Mouse (Mus musculus) ES-Bruce4 (cell line): ENCODE measurements around the gene Plxna4. TPM values are rescaled to one million over a fixed set of nuclear protein-coding genes. Genes with fewer than 3 reads are reported as not detected.

Source experiments
- H3K27ac ChIP-seq: 2 replicates; pipeline ENCODE4 v1.5.1; 2012; ENCODE audit warnings: low read length, inconsistent platforms; ENCODE audit not compliant: insufficient read depth
- H3K27me3 ChIP-seq: 2 replicates; pipeline ENCODE4 v1.6.1; 2012; ENCODE audit warnings: mild to moderate bottlenecking, low read length, inconsistent platforms; ENCODE audit not compliant: control insufficient read depth, poor library complexity, insufficient read depth, severe bottlenecking
- H3K36me3 ChIP-seq: 2 replicates; pipeline ENCODE4 v1.6.1; 2012; ENCODE audit warnings: inconsistent platforms, mild to moderate bottlenecking, low read length, moderate library complexity; ENCODE audit not compliant: control insufficient read depth, poor library complexity, insufficient read depth, severe bottlenecking
- H3K4me1 ChIP-seq: one replicate; pipeline ENCODE4 v1.8.1; 2011; ENCODE audit warnings: low read length; ENCODE audit not compliant: control insufficient read depth, insufficient read depth
- H3K4me3 ChIP-seq: 2 replicates; pipeline ENCODE4 v1.5.1; 2011; ENCODE audit warnings: low read depth, mild to moderate bottlenecking, low read length
- H3K9ac ChIP-seq: 2 replicates; pipeline ENCODE4 v1.6.1; 2012; ENCODE audit warnings: low read depth, mild to moderate bottlenecking, inconsistent platforms; ENCODE audit not compliant: poor library complexity, severe bottlenecking
- H3K9me3 ChIP-seq: replicated peaks from 2 replicates; pipeline ENCODE4 v1.6.1; 2012; ENCODE audit warnings: mild to moderate bottlenecking, low read length, inconsistent platforms; ENCODE audit not compliant: control insufficient read depth, poor library complexity, insufficient read depth, severe bottlenecking
- CTCF ChIP-seq: IDR thresholded peaks from one replicate; pipeline ENCODE4 v1.8.1; 2011; ENCODE audit warnings: low read depth, low read length
- EP300 ChIP-seq: IDR thresholded peaks from 2 replicates; pipeline ENCODE4 v1.6.1; 2011; ENCODE audit warnings: low read depth, low read length; ENCODE audit not compliant: insufficient read depth
- POLR2A ChIP-seq: IDR thresholded peaks from one replicate; pipeline ENCODE4 v1.8.1; 2011; ENCODE audit warnings: low read length; ENCODE audit not compliant: insufficient read depth
- polyA plus RNA-seq: library from polyadenylated mRNA; stranded (reverse); fragments of >200 nt; gene quantifications from 2 replicates; pipeline ENCODE4 v1.2.4, GENCODE M21; 2011; ENCODE audit warnings: low read depth; ENCODE audit not compliant: missing spikeins, insufficient read depth, insufficient read length

Gene Plxna4
- polyA plus RNA-seq, 1 experiment: 0.33 TPM

DNA sequence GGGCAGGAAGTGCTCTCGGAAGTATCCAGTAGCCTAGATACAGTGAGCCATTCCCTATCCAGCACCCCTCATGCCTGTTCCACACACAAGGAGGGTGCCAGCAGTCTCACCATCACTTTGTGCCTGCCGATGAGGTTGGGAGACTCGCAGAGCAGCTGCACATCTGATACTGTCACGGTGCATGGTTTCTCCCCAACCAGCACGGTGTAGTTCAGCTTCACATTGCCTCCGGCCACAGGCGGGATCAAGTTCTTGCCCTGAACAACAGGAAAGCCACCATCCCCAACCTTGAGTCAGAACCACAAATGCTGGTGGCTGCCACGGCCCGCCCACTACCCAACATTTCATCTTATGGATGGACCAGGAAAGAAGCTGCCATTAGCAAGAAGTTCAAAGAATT is 391.1 kb downstream of the Plxna4 start:
- no peak overlapping the region for H3K4me3 ChIP-seq
- H3K9ac ChIP-seq: no peak overlapping the region
- H3K9me3 ChIP-seq: no peaks in the 10 kb centered on the region
- H3K27me3 ChIP-seq: no peaks in the 10 kb centered on the region
- H3K27ac ChIP-seq: no peak overlapping the region
- H3K4me1 ChIP-seq: peaks cover under 1% of the 10 kb centered on the region
- no peaks in the 10 kb centered on the region for H3K36me3 ChIP-seq
- no peak for TF ChIP-seq CTCF
- no peak for TF ChIP-seq POLR2A
- TF ChIP-seq EP300: no peak

DNA sequence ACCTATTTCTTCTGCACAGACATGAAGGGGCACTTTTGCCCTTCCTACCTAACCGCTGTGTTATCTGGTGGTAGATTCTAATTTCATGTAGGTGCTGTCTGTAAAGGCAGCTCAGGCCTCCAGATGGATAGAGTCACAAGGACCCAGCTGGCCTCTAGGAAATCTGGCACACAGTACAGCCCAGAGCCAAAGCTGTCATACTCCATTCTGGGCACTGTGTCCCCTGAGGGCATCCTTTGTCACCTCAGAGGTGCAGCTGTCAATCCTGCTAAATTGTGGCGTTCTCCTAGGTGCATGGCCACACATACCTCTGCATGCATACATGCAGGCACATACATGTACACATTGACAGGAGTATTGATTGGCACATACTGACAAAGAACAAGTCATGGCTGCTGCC is 394.9 kb downstream of the Plxna4 start:
- Histone ChIP-seq H3K9ac (no peak overlapping the region), H3K36me3 (no peaks in the 10 kb centered on the region), H3K4me1 (no peaks in the 10 kb centered on the region), H3K27me3 (no peaks in the 10 kb centered on the region), H3K27ac (no peak overlapping the region), H3K4me3 (no peak overlapping the region), H3K9me3 (no peaks in the 10 kb centered on the region)
- TF ChIP-seq CTCF (no peak), EP300 (no peak), POLR2A (no peak)

DNA sequence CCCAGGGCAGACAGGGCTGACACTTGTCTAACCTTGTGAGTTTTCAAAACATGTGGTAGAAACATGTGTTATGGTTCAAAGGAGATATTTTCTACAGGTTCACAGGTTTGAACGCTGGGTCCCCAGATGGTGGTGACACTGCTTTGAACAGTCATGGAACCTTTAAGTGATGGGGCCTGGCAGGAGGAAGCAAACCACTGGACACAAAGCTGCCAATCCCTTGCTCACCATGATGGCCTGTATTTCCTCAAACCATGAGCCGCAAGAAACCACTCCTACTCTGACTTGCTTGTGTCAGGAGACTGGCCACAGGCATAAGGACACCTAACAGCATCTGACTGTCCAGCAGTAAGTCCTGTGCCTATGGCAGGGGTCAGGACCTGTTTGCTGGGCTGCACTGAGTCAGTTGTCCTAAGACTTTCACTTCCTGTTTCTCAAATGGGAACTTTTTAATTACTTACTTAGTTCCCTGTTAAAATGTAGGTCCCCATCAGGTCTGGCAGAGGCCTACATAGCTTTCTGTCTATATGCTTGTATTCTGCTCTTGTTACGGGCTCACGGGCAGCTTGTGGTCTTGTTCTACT is 403.5 kb downstream of the Plxna4 start:
- TF ChIP-seq EP300 (no peak), POLR2A (no peak), CTCF (no peak)
- Histone ChIP-seq H3K4me3 (no peak overlapping the region), H3K4me1 (no peaks in the 10 kb centered on the region), H3K9me3 (no peaks in the 10 kb centered on the region), H3K36me3 (no peaks in the 10 kb centered on the region), H3K27me3 (no peaks in the 10 kb centered on the region), H3K9ac (no peak overlapping the region), H3K27ac (no peak overlapping the region)

DNA sequence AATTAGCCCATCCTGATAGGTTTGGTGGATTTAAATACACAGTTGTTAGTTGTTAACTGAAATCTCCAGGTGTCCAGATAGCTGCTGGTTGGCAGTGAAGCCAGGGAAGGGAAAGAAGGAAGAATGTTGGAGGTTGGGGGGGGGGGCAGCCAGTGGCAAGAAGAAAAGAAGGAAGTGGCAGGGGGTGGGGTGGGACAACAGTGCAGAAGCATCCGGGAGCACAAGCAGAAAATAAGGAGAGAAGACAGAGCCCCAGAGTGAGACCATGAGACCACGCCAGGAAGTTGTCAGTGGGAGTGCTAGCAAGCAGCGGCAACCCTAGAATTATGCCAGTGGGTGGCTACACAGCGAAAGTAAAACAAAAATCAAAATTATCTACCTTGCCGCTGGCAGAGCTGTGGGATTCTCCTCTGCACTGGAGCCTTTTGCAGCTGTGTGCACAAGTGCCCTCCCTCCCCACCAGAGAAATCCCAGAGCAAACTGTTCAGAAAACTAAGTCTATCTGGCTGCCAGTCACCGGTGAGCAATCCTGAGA is 404.3 kb downstream of the Plxna4 start:
- no peaks in the 10 kb centered on the region for H3K36me3 ChIP-seq
- no peak overlapping the region for H3K9ac ChIP-seq
- no peaks in the 10 kb centered on the region for H3K27me3 ChIP-seq
- no peak overlapping the region for H3K4me3 ChIP-seq
- no peak for TF ChIP-seq POLR2A
- TF ChIP-seq CTCF: no peak
- TF ChIP-seq EP300: no peak
- H3K27ac ChIP-seq: no peak overlapping the region
- H3K9me3 ChIP-seq: no peaks in the 10 kb centered on the region
- no peaks in the 10 kb centered on the region for H3K4me1 ChIP-seq

DNA sequence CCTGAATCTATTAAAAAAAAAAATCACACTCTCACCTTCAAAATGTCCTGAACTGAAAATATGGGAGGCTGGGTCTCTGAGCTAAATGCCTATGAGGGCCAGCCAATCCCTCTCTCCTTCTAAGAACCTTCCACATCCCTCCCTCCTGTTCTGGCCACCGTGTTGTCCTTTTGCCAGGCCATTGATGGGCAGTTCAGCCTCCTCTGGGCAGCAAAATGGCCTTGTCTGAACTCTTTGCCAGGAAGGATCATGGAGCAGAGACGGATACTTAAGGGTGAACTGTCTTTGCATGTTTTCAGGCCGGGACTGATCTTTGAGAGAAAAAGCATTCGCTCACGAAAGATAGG is 408.0 kb downstream of the Plxna4 start:
- no peaks in the 10 kb centered on the region for H3K9me3 ChIP-seq
- no peaks in the 10 kb centered on the region for H3K27me3 ChIP-seq
- H3K36me3 ChIP-seq: no peaks in the 10 kb centered on the region
- TF ChIP-seq POLR2A: no peak
- TF ChIP-seq EP300: no peak
- no peak for TF ChIP-seq CTCF
- H3K9ac ChIP-seq: no peak overlapping the region
- H3K4me1 ChIP-seq: no peaks in the 10 kb centered on the region
- H3K27ac ChIP-seq: no peak overlapping the region
- no peak overlapping the region for H3K4me3 ChIP-seq

DNA sequence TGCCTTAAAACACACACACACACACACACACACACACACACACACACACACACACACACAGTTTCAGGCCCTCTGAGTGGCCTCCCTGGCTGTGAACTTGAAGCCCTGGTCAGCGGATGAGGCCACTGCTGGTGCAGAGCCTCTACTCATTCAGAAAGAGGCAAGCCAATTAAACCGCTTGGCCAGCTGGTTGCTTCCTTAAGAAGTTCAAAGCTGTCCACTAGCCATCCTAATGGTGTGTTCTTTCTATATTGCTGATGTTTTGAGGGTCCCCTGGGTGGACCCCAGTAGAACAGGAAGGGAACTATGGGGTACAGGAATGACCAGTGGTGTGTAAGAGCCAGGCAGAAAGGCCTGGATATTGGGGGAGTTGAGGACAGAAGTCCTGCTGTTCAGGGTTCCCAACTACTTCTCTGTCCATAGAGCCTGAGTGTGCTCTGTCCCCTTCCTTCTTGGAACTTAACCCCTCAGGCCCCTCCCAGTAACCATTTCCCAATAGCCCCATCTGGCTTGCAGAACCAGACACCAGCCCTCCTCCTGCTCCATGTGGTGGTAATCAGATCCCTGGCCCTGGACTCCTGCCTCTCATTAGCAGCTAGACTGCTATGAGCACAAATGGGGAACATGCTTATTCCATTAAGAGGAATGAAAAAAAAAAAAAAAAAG is 408.5 kb downstream of the Plxna4 start:
- Histone ChIP-seq H3K9me3 (no peaks in the 10 kb centered on the region), H3K4me3 (no peak overlapping the region), H3K27me3 (no peaks in the 10 kb centered on the region), H3K36me3 (no peaks in the 10 kb centered on the region), H3K4me1 (no peaks in the 10 kb centered on the region), H3K27ac (no peak overlapping the region), H3K9ac (no peak overlapping the region)
- no peak for TF ChIP-seq EP300
- no peak for TF ChIP-seq POLR2A
- TF ChIP-seq CTCF: no peak
